In genomic region chr10:116678950-116679735, GRCm38 (mm10) we compare ENCODE assay signal across 13 mouse cellular contexts.
"Had no signal": no experiment of that assay in that cellular context is flagged by ENCODE, and none has a peak within 500 bp of the region (broad histone marks: within the 10 kb centered on the region; RNA-seq: fewer than 3 reads in every experiment).

No protein-coding gene starts in this region.

- H3K4me1 ChIP-seq: liver, embryonic 13.5 days; midbrain, embryonic 12.5 days; neural tube, embryonic 15.5 days had no signal

- H3K27ac ChIP-seq: layer of hippocampus, adult 2 months; limb, embryonic 15.5 days; liver, embryonic 13.5 days; midbrain, embryonic 12.5 days; neural tube, embryonic 15.5 days had no signal

- H3K36me3 ChIP-seq: limb, embryonic 15.5 days; liver, embryonic 13.5 days; midbrain, embryonic 12.5 days; neural tube, embryonic 15.5 days had no signal

- DNase-seq: kidney, adult 11 months; kidney, postnatal 10 days; kidney, postnatal 4 days; left cerebral cortex, postnatal 4 days; liver, embryonic 13.5 days; lung, adult 18-20 months; lung, postnatal 14 days; spleen, adult 18-20 months; thymus, postnatal 36 days had no signal

- H3K9ac ChIP-seq: limb, embryonic 15.5 days; liver, embryonic 13.5 days; midbrain, embryonic 12.5 days; neural tube, embryonic 15.5 days had no signal

- H3K9me3 ChIP-seq: limb, embryonic 15.5 days; liver, embryonic 13.5 days; neural tube, embryonic 15.5 days had no signal

- H3K4me2 ChIP-seq: limb, embryonic 15.5 days; liver, embryonic 13.5 days; midbrain, embryonic 12.5 days; neural tube, embryonic 15.5 days had no signal

- H3K27me3 ChIP-seq: limb, embryonic 15.5 days; liver, embryonic 13.5 days; midbrain, embryonic 12.5 days; neural tube, embryonic 15.5 days had no signal

- H3K4me3 ChIP-seq: layer of hippocampus, adult 2 months; limb, embryonic 15.5 days; liver, embryonic 13.5 days; midbrain, embryonic 12.5 days; neural tube, embryonic 15.5 days had no signal
